Comparison of ENCODE assay signal across 25 mouse cellular contexts in genomic region chr8:124567584-124567983, GRCm38 (mm10). TPM values are rescaled to one million over a fixed set of nuclear protein-coding genes. Genes with fewer than 3 reads are reported as not detected.
DNase-seq lines count a peak whose midpoint lies in the region; ATAC-seq and TF ChIP-seq lines count a peak whose summit lies in the region.
"Had no signal": no experiment of that assay in that cellular context is flagged by ENCODE, and none has a peak within 500 bp of the region (broad histone marks: within the 10 kb centered on the region; RNA-seq: fewer than 3 reads in every experiment).

No protein-coding gene starts in this region.

- peaks cover 16% of the 10 kb centered on the region; the same call in 1 of the 2 replicates for H3K36me3 ChIP-seq in liver, adult 2 months (ENCODE audit: control insufficient read depth, insufficient read depth, low read length)
- H3K36me3 ChIP-seq: embryonic facial prominence, embryonic 10.5 days; G1E; hindbrain, embryonic 15.5 days; limb, embryonic 10.5 days; lung, embryonic 15.5 days; stomach, embryonic 15.5 days had no signal

- DNase-seq in gastrocnemius, postnatal 25 days: peak; percentile 27
- DNase-seq in gastrocnemius, postnatal 36 days: no peak
- DNase-seq in liver, adult 2 months (ENCODE audit: extremely low read depth, low read depth, low spot score): peak; percentile 96
- DNase-seq in liver: no peak
- peak; percentile 77 for DNase-seq in adipocyte (ENCODE audit: low spot score)
- peak; percentile 38 for DNase-seq in heart, postnatal 4 days
- no peak for DNase-seq in retina, postnatal 1 day
- DNase-seq: adrenal gland, postnatal 36 days; cerebellum, adult 9-10 months; right cerebral cortex, postnatal 25 days; thymus, adult 2 months had no signal

- H3K79me2 ChIP-seq in liver, adult 2 months (ENCODE audit: control insufficient read depth, insufficient read depth, low read length): peaks cover 6% of the 10 kb centered on the region; the same call in 1 of the 2 replicates

- peak overlapping the region; percentile 69 for H3K4me3 ChIP-seq in liver, adult 2 months (ENCODE audit: insufficient read depth, low read depth, low read length)
- H3K4me3 ChIP-seq: embryonic facial prominence, embryonic 10.5 days; hindbrain, embryonic 15.5 days; limb, embryonic 10.5 days; lung, embryonic 15.5 days; stomach, embryonic 15.5 days had no signal

- 32% methylated on average over 3 of the region's 3 CpGs for WGBS in liver, adult 2 months

- intact Hi-C loops in gastrocnemius, postnatal 36 days (cut with DNase I): no loop called here

- peak overlapping the region; percentile 89 for H3K9ac ChIP-seq in liver, adult 2 months (ENCODE audit: low read depth, low read length)
- H3K9ac ChIP-seq: hindbrain, embryonic 15.5 days; lung, embryonic 15.5 days; stomach, embryonic 15.5 days had no signal

- no peak for ATAC-seq in megakaryocyte-erythroid progenitor cell, adult 5-6 weeks (replicated peaks; ENCODE audit: low FRiP score, low TSS enrichment, poor library complexity, severe bottlenecking)
- ATAC-seq: activated CD4-positive, CD25-positive, alpha-beta regulatory T cell, adult 4 months; intestine, embryonic 16.5 days; midbrain, embryonic 16.5 days had no signal

- TF ChIP-seq CTCF in liver, adult 2 months (IDR thresholded peaks at IDR 0.05; ENCODE audit: low read depth, low read length): no peak

- H3K27ac ChIP-seq in liver, adult 2 months (replicated peaks; ENCODE audit: insufficient read depth, low read depth, low read length): peak overlapping the region; percentile 92
- H3K27ac ChIP-seq: embryonic facial prominence, embryonic 10.5 days; hindbrain, embryonic 15.5 days; limb, embryonic 10.5 days; lung, embryonic 15.5 days; stomach, embryonic 15.5 days had no signal

- peaks cover 54% of the 10 kb centered on the region for H3K4me1 ChIP-seq in liver, adult 2 months (ENCODE audit: control insufficient read depth, insufficient read depth, low read length)
- H3K4me1 ChIP-seq: hindbrain, embryonic 15.5 days had no signal

- H3K27me3 ChIP-seq in liver, adult 2 months (ENCODE audit: control insufficient read depth, insufficient read depth, low read length): no peaks in the 10 kb centered on the region
- H3K27me3 ChIP-seq: hindbrain, embryonic 15.5 days; lung, embryonic 15.5 days; stomach, embryonic 15.5 days had no signal

- TF ChIP-seq POLR2A in liver, adult 2 months (IDR thresholded peaks at IDR 0.05; ENCODE audit: extremely low read depth, insufficient read depth, low read length): no peak

RNA-seq across cellular contexts. Expression of gene Agt, which starts 1.9 kb away (rescaled TPM):
- total RNA-seq in gastrocnemius, postnatal 25 days (2021): 10 to 100 TPM; 15.7 to 19.7 TPM
- 10 to 100 TPM in 1 of 2 experiments, 1 to 10 TPM in 1; 9.9 to 10.9 TPM for total RNA-seq in gastrocnemius, postnatal 36 days (2021)
- total RNA-seq in liver, adult 2 months (2014; rRNA removed): 419 and 551 TPM in 2 replicates
- polyA plus RNA-seq in liver, adult 2 months (2012; rRNA removed): 1,418 and 1,707 TPM in 2 replicates
- 1 to 10 TPM; 7.4 to 7.6 TPM for total RNA-seq in heart, postnatal 4 days (2021)
- total RNA-seq in megakaryocyte-erythroid progenitor cell, adult 5-6 weeks (2014; fragmentation: Nextera tagmentation): not detected in 2 replicates
- total RNA-seq in megakaryocyte-erythroid progenitor cell, adult 5-6 weeks (2017): not detected in 2 replicates
- total RNA-seq: G1E; neutrophil, adult 5-6 weeks had no signal
- polyA plus RNA-seq: activated CD4-positive, CD25-positive, alpha-beta regulatory T cell, adult 4 months; forebrain, embryonic 11.5 days; G1E; limb, embryonic 10.5 days had no signal

RNA-seq across cellular contexts. Expression of gene Capn9, which starts 8.3 kb away (rescaled TPM):
- total RNA-seq in gastrocnemius, postnatal 25 days (2021): not detected
- not detected for total RNA-seq in gastrocnemius, postnatal 36 days (2021)
- not detected in 2 replicates for total RNA-seq in liver, adult 2 months (2014; rRNA removed)
- not detected in 2 replicates for polyA plus RNA-seq in liver, adult 2 months (2012; rRNA removed)
- under 1 TPM in 1 of 2 experiments, not detected in 1; 0.11 TPM for total RNA-seq in heart, postnatal 4 days (2021)
- not detected in 2 replicates for total RNA-seq in megakaryocyte-erythroid progenitor cell, adult 5-6 weeks (2014; fragmentation: Nextera tagmentation)
- not detected in 2 replicates for total RNA-seq in megakaryocyte-erythroid progenitor cell, adult 5-6 weeks (2017)
- total RNA-seq: common myeloid progenitor, adult 5-6 weeks; G1E; gastrocnemius, adult 8-10 months; neutrophil, adult 5-6 weeks had no signal
- polyA plus RNA-seq: activated CD4-positive, CD25-positive, alpha-beta regulatory T cell, adult 4 months; embryonic facial prominence, embryonic 10.5 days; forebrain, embryonic 11.5 days; G1E; limb, embryonic 10.5 days had no signal

RNA-seq across cellular contexts. Expression of gene Cog2, which starts 47.0 kb away (rescaled TPM):
- 10 to 100 TPM; 16.1 to 19.2 TPM for total RNA-seq in gastrocnemius, postnatal 25 days (2021)
- total RNA-seq in gastrocnemius, postnatal 36 days (2021): 10 to 100 TPM; 13.5 to 18.1 TPM
- 16.6 and 17.9 TPM in 2 replicates for total RNA-seq in liver, adult 2 months (2014; rRNA removed)
- 11.9 and 12.6 TPM in 2 replicates for polyA plus RNA-seq in liver, adult 2 months (2012; rRNA removed)
- total RNA-seq in heart, postnatal 4 days (2021): 10 to 100 TPM; 23.1 to 28.0 TPM
- 22.5 and 23.8 TPM in 2 replicates for total RNA-seq in megakaryocyte-erythroid progenitor cell, adult 5-6 weeks (2014; fragmentation: Nextera tagmentation)
- 24.5 and 34.1 TPM in 2 replicates for total RNA-seq in megakaryocyte-erythroid progenitor cell, adult 5-6 weeks (2017)

Comparison
In these comparisons a context has a peak if more than half of its experiments do, and no peak if none do; other contexts are left out.
1. DNase-seq: peak in gastrocnemius, postnatal 25 days (single experiment), liver, adult 2 months (single experiment), adipocyte (single experiment) and heart, postnatal 4 days (single experiment); none in gastrocnemius, postnatal 36 days (0 of 2), liver (single experiment) and retina, postnatal 1 day (single experiment).
2. RNA of gene Agt, which starts 1.9 kb away (total RNA-seq): 419 to 551 TPM in liver, adult 2 months; 15.7 to 19.7 TPM in gastrocnemius, postnatal 25 days, 9.9 to 10.9 TPM in gastrocnemius, postnatal 36 days, 7.4 to 7.6 TPM in heart, postnatal 4 days and not detected in megakaryocyte-erythroid progenitor cell, adult 5-6 weeks; every median in the first group is over 10 times any median in the second.